Mouse (Mus musculus): ENCODE data around the gene Ppp2r3c. TPM values are rescaled to one million over a fixed set of nuclear protein-coding genes. Genes with fewer than 3 reads are reported as not detected.

The Ppp2r3c gene
- polyA plus RNA-seq, 1 experiment from 2014 or later: 12.9 TPM

Other genes starting within 250 kb of the Ppp2r3c start
- gene 2700097O09Rik, start 222.9 kb downstream of the Ppp2r3c start, polyA plus RNA-seq (2015; fragmentation: Nextera tagmentation; extraction: Ambion mirVana): 19.9 and 21.0 TPM in 2 replicates
- 137 and 157 TPM in 2 replicates for gene Srp54a, start 222.7 kb downstream of the Ppp2r3c start, polyA plus RNA-seq (2015; fragmentation: Nextera tagmentation; extraction: Ambion mirVana)
- 17.1 and 20.5 TPM in 2 replicates for gene Fam177a, start 178.5 kb downstream of the Ppp2r3c start, polyA plus RNA-seq (2015; fragmentation: Nextera tagmentation; extraction: Ambion mirVana)
- 50.0 and 54.3 TPM in 2 replicates for gene Srp54b, start 147.9 kb downstream of the Ppp2r3c start, polyA plus RNA-seq (2015; fragmentation: Nextera tagmentation; extraction: Ambion mirVana)
- 0.08 TPM in 1 of 2 replicates, not detected in the other for gene 1700047I17Rik2, start 103.4 kb downstream of the Ppp2r3c start, polyA plus RNA-seq (2015; fragmentation: Nextera tagmentation; extraction: Ambion mirVana)
- gene Srp54c, start 72.8 kb downstream of the Ppp2r3c start, polyA plus RNA-seq (2015; fragmentation: Nextera tagmentation; extraction: Ambion mirVana): 70.8 and 77.8 TPM in 2 replicates
- gene 1110008L16Rik, start 3.4 kb downstream of the Ppp2r3c start, polyA plus RNA-seq (2015; fragmentation: Nextera tagmentation; extraction: Ambion mirVana): 15.0 and 18.1 TPM in 2 replicates
- gene Psma6, start 81.2 kb upstream of the Ppp2r3c start, polyA plus RNA-seq (2015; fragmentation: Nextera tagmentation; extraction: Ambion mirVana): 415 and 419 TPM in 2 replicates
- 73.1 and 82.7 TPM in 2 replicates for gene Nfkbia, start 189.6 kb upstream of the Ppp2r3c start, polyA plus RNA-seq (2015; fragmentation: Nextera tagmentation; extraction: Ambion mirVana)

All from kidney, postnatal 0 days (tissue).